8 mouse cellular contexts compared by ENCODE assay signal in the genomic region with DNA sequence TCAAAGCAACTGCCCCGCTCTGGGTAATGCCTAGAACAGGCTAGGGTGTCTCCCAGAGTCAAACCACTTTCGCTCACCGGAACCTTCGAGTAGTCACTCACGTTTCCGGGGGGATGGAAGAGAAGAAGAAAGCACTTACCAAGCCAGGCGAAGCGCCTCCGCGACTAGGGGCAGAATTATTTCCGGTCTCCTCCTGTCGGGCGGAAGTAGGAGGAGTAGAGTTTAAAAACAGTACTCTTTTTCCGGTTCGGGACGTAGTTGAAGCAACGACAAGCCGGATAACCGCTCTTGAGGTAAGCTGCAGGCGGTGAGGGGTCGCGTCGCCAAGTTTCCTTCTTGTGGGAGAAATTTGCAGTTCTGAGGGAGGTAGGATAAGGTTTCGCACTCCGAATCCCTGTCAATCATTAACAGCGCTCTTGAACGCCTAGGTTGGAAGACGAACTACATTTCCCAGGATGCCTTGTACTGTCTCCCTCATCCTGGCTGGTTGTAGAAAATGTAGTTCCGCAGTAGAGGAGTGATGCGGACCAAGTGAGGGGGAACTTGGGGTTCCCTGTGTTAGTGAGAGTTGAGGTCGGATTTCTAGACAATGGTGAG. TPM values are rescaled to one million over a fixed set of nuclear protein-coding genes. Genes with fewer than 3 reads are reported as not detected.
A peak's percentile ranks its signal among the peaks of the same experiment; 100 is the strongest.
DNase-seq lines count a peak whose midpoint lies in the region; ATAC-seq and TF ChIP-seq lines count a peak whose summit lies in the region.

A gene (plus strand): TSS at position 191 of the 597 bp plus-strand sequence.
A gene (minus strand): TSS at position 439 of the 597 bp plus-strand sequence.

- peak; percentile 45 for TF ChIP-seq CTCF in gastrocnemius, adult 2 months (IDR thresholded peaks at IDR 0.05)
- TF ChIP-seq CTCF in hindbrain, postnatal 0 days (IDR thresholded peaks at IDR 0.05; ENCODE audit: low read depth), result peak; percentile 48
- TF ChIP-seq CTCF in left cerebral cortex, adult 2 months (IDR thresholded peaks at IDR 0.05), result no peak; the same call in 1 of the 2 replicates

- H3K4me3 ChIP-seq in gastrocnemius, adult 2 months, result peak within 1 kb of the TSS; percentile 82
- peak within 1 kb of the TSS; percentile 54 for H3K4me3 ChIP-seq in hindbrain, postnatal 0 days (ENCODE audit: low read length)
- peak within 1 kb of the TSS; percentile 55 for H3K4me3 ChIP-seq in left cerebral cortex, adult 2 months

- H3K27ac ChIP-seq in gastrocnemius, adult 2 months, result peak within 1 kb of the TSS; percentile 93
- H3K27ac ChIP-seq in hindbrain, postnatal 0 days, result peak within 1 kb of the TSS; percentile 85
- peak within 1 kb of the TSS; percentile 99 for H3K27ac ChIP-seq in left cerebral cortex, adult 2 months

- peak within 1 kb of the TSS; percentile 56 for H3K4me2 ChIP-seq in hindbrain, postnatal 0 days (ENCODE audit: low read depth, low read length)

- under 1% methylated on average over 31 of the region's 31 CpGs for WGBS in hindbrain, postnatal 0 days

- H3K36me3 ChIP-seq in hindbrain, postnatal 0 days (ENCODE audit: insufficient read depth, low read length), result no peaks in the 10 kb centered on the region

- peak; percentile 98 for DNase-seq in ZHBTc4 (ENCODE audit: low read depth, low spot score)
- DNase-seq in gastrocnemius, adult 2 months, result peak; percentile 95
- peak; percentile 98 for DNase-seq in hindbrain, postnatal 0 days (ENCODE audit: low spot score)
- peak; percentile 91 to 94 for DNase-seq in left cerebral cortex, adult 2 months (ENCODE audit: extremely low spot score in 1 of 2, low spot score in 2 of 2)
- DNase-seq in right cerebral cortex, adult 2 months (ENCODE audit: low spot score in 2 of 2), result peak; percentile 96 to 98
- DNase-seq in urinary bladder, postnatal 14 days (ENCODE audit: low spot score), result peak; percentile 95

- peak; percentile 95 for ATAC-seq in common myeloid progenitor, adult 5-6 weeks (replicated peaks; ENCODE audit: low read depth, poor library complexity, severe bottlenecking)
- ATAC-seq in hindbrain, postnatal 0 days, result peak; percentile 90
- ATAC-seq in megakaryocyte, adult 5-6 weeks (ENCODE audit: poor library complexity, severe bottlenecking), result peak; percentile 98

- intact Hi-C loops in gastrocnemius, adult 2 months (cut with DNase I), result no loop called here
- intact Hi-C loops in left cerebral cortex, adult 2 months (cut with DNase I), result no loop called here

- H3K9ac ChIP-seq in hindbrain, postnatal 0 days (replicated peaks; ENCODE audit: low read length), result peak within 1 kb of the TSS; percentile 47

- no peaks in the 10 kb centered on the region for H3K27me3 ChIP-seq in hindbrain, postnatal 0 days (ENCODE audit: insufficient read depth, low read length)

- H3K4me1 ChIP-seq in hindbrain, postnatal 0 days (ENCODE audit: insufficient read depth, low read length), result peaks cover 11% of the 10 kb centered on the region

- H3K9me3 ChIP-seq in hindbrain, postnatal 0 days (ENCODE audit: low read length), result no peaks in the 10 kb centered on the region

RNA-seq across cellular contexts. Expression of the first gene that starts in this region (rescaled TPM):
- total RNA-seq in common myeloid progenitor, adult 5-6 weeks (2017), result 66.0 and 71.2 TPM in 2 replicates
- 10 to 100 TPM; 30.2 to 32.9 TPM for total RNA-seq in gastrocnemius, adult 2 months (2021)
- total RNA-seq in hindbrain, postnatal 0 days (2014; rRNA removed), result 72.9 and 83.1 TPM in 2 replicates
- polyA plus RNA-seq in hindbrain, postnatal 0 days (2015; fragmentation: Nextera tagmentation; extraction: Ambion mirVana), result 64.5 and 67.4 TPM in 2 replicates
- 10 to 100 TPM; 53.6 to 55.6 TPM for total RNA-seq in left cerebral cortex, adult 2 months (2021)
- total RNA-seq in megakaryocyte, adult 5-6 weeks (2015), result 41.4 and 46.3 TPM in 2 replicates
- total RNA-seq in megakaryocyte, adult 5-6 weeks (2017), result 54.2 and 56.8 TPM in 2 replicates

RNA-seq across cellular contexts. Expression of the second gene that starts in this region (rescaled TPM):
- total RNA-seq in common myeloid progenitor, adult 5-6 weeks (2017), result 3.4 and 3.8 TPM in 2 replicates
- 10 to 100 TPM in 1 of 2 experiments, 1 to 10 TPM in 1; 8.1 to 11.0 TPM for total RNA-seq in gastrocnemius, adult 2 months (2021)
- 10.5 and 12.4 TPM in 2 replicates for total RNA-seq in hindbrain, postnatal 0 days (2014; rRNA removed)
- polyA plus RNA-seq in hindbrain, postnatal 0 days (2015; fragmentation: Nextera tagmentation; extraction: Ambion mirVana), result 15.3 and 17.2 TPM in 2 replicates
- total RNA-seq in left cerebral cortex, adult 2 months (2021), result 10 to 100 TPM in 1 of 2 experiments, 1 to 10 TPM in 1; 9.0 to 10.4 TPM
- 6.6 and 8.9 TPM in 2 replicates for total RNA-seq in megakaryocyte, adult 5-6 weeks (2015)
- 5.4 TPM in 2 replicates for total RNA-seq in megakaryocyte, adult 5-6 weeks (2017)

Comparison
In these comparisons a context has a peak if more than half of its experiments do, and no peak if none do; other contexts are left out.
1. Peak in every context shown above with its lines: DNase-seq, ATAC-seq, H3K4me3 ChIP-seq and H3K27ac ChIP-seq.